Mouse (Mus musculus) hindbrain, embryonic 11.5 days (tissue): ENCODE data around the gene Cpa2. TPM values are rescaled to one million over a fixed set of nuclear protein-coding genes. Genes with fewer than 3 reads are reported as not detected.

Experiments used
- ATAC-seq: fragments of 200-750 bp; cut with Nextera tagmentation; 2 replicates; pipeline ENCODE4 v1.8.0; 2017; ENCODE audit warnings: mild to moderate bottlenecking, moderate TSS enrichment, moderate library complexity; ENCODE audit not compliant: low FRiP score
- DNase-seq: peaks from one replicate; pipeline ENCODE4 v3.0.0-alpha.2; 2015; ENCODE audit warnings: low spot score
- H3K27ac ChIP-seq: fragments of 300-500 bp; sonication (generic); 2 replicates; pipeline ENCODE4 v1.5.1; 2014; ENCODE audit warnings: mild to moderate bottlenecking, low read depth, low read length
- H3K27me3 ChIP-seq: fragments of 300-500 bp; sonication (generic); 2 replicates; pipeline ENCODE4 v1.6.1; 2014; ENCODE audit warnings: mild to moderate bottlenecking, low read length, moderate library complexity, mixed read lengths; ENCODE audit not compliant: control insufficient read depth, insufficient read depth
- H3K36me3 ChIP-seq: fragments of 300-500 bp; sonication (generic); 2 replicates; pipeline ENCODE4 v1.6.1; 2014; ENCODE audit warnings: mild to moderate bottlenecking, low read length, moderate library complexity, mixed read lengths; ENCODE audit not compliant: control insufficient read depth, insufficient read depth
- H3K4me1 ChIP-seq: fragments of 300-500 bp; sonication (generic); replicated peaks from 2 replicates; pipeline ENCODE4 v1.6.1; 2014; ENCODE audit warnings: low read length, mixed read lengths; ENCODE audit not compliant: control insufficient read depth, insufficient read depth
- H3K4me2 ChIP-seq: fragments of 300-500 bp; sonication (generic); replicated peaks from 2 replicates; pipeline ENCODE4 v1.6.1; 2014; ENCODE audit warnings: mild to moderate bottlenecking, low read depth, low read length
- H3K4me3 ChIP-seq: fragments of 300-500 bp; sonication (generic); 2 replicates; pipeline ENCODE4 v1.5.1; 2014; ENCODE audit warnings: low read depth, low read length
- H3K9ac ChIP-seq: fragments of 300-500 bp; sonication (generic); 2 replicates; pipeline ENCODE4 v1.6.1; 2014; ENCODE audit warnings: low read depth, low read length
- H3K9me3 ChIP-seq: fragments of 300-500 bp; sonication (generic); 2 replicates; pipeline ENCODE4 v1.6.1; 2016; ENCODE audit warnings: low read length; ENCODE audit not compliant: control insufficient read depth
- WGBS: fragments of 180-500 bp; shearing (Covaris S2); extraction: QIAGEN DNeasy Blood & Tissue Kit; methylation state at CpG from one replicate; pipeline ENCODE4 v1.1.7; 2014; 5-methylcytosine and 5-hydroxymethylcytosine counted together
- polyA plus RNA-seq: library from polyadenylated mRNA; unstranded; fragments of >200 nt; fragmentation: Nextera tagmentation; extraction: Ambion mirVana; gene quantifications from 2 replicates; pipeline ENCODE4 v1.2.1, GENCODE M21; 2014

Cpa2 gene
- polyA plus RNA-seq, 1 experiment from 2014 or later: 9.4 TPM

DNA sequence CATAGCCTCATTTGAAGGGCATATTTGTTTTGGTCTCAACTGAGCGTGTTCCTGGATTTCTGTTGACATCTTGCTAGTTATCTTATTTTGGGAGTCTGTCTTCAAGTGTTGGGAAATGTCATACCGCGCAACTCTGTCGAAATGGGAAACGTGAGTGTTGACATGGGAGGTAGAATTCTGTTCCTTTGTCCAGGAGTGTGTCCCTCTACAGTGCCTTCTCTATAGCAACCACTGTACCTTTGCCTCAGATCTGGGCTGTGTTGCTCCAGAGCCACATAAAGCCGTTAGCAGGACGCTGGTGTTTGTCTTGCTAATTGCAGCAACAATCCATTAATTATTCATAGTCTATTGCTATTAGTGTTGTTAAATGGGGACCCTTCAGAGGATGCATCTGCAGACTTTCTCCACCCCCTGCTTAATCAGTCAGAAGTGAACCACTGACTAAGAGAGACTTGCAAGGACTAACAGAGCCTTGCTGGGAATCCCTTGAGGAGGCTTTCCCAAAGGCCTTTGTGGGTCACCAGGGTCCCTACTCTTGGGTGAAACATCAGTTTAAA, 45.6 kb downstream of the Cpa2 start:
- Histone ChIP-seq H3K9ac (no peak overlapping the region), H3K4me2 (no peak overlapping the region), H3K9me3 (no peaks in the 10 kb centered on the region), H3K36me3 (no peaks in the 10 kb centered on the region), H3K27ac (no peak overlapping the region), H3K4me1 (no peaks in the 10 kb centered on the region), H3K27me3 (no peaks in the 10 kb centered on the region), H3K4me3 (no peak overlapping the region)
- ATAC-seq (no peak), DNase-seq (no peak)
- 82% methylated on average over 7 of the region's 7 CpGs for WGBS

DNA sequence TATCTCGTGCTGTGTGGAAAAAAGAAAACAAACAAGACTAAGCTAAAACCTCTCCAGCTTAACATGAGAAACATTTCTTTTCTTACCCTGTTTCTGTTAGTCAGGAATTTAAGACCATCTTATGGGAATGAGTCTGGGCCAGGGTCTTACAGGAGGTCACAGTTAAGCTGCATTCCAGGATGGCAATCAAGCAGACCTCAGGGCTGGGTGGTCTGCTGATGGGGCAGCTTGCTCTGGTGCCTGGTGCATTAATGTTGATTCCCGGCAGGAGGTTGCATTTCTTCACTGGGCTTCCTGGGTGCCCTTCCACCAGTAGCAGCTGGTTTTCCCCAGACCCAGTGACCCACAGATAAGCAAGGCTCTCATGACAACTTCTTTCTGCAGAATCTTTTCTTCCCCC, 48.4 kb downstream of the Cpa2 start:
- DNase-seq: no peak
- H3K27ac ChIP-seq: no peak overlapping the region
- WGBS: 61% methylated on average over 2 of the region's 2 CpGs

DNA sequence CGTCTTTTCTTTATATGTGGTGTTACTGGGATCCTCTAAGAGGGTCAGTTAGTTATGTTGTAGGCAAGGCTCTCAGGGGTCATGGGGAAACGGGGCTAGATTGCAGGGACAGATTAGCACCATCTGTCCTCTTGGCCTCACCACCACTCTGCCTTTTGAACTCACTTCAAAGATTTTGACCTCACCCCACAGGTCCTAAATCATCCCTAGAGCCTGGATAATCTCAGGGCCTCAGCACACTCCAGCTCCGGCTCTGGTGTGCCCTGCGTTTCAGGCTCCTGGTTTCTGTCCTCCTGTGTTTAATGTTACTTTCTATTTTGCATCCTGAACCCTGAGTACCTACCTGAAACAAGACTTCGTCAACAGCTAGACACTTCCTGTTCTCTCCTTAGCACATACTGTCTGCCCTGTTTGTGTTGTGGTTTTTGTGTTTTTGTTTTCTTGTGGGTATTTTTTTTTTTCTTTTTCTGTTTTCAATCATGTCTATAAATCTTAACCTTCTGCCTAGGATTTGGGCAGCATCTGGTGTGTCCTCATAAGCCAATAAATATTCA, 50.5 kb downstream of the Cpa2 start:
- Histone ChIP-seq H3K4me3 (no peak overlapping the region), H3K4me1 (no peaks in the 10 kb centered on the region), H3K27me3 (no peaks in the 10 kb centered on the region), H3K9ac (no peak overlapping the region), H3K9me3 (no peaks in the 10 kb centered on the region), H3K36me3 (no peaks in the 10 kb centered on the region), H3K27ac (no peak overlapping the region), H3K4me2 (no peak overlapping the region)
- no peak for ATAC-seq
- DNase-seq: no peak
- 73% methylated on average over 5 of the region's 5 CpGs for WGBS

More for the DNA sequence above, 48.4 kb downstream of the Cpa2 start:
- Histone ChIP-seq H3K9ac (no peak overlapping the region), H3K9me3 (no peaks in the 10 kb centered on the region), H3K4me3 (no peak overlapping the region), H3K36me3 (no peaks in the 10 kb centered on the region), H3K4me2 (no peak overlapping the region), H3K27me3 (no peaks in the 10 kb centered on the region), H3K4me1 (no peaks in the 10 kb centered on the region)
- ATAC-seq: no peak

DNA sequence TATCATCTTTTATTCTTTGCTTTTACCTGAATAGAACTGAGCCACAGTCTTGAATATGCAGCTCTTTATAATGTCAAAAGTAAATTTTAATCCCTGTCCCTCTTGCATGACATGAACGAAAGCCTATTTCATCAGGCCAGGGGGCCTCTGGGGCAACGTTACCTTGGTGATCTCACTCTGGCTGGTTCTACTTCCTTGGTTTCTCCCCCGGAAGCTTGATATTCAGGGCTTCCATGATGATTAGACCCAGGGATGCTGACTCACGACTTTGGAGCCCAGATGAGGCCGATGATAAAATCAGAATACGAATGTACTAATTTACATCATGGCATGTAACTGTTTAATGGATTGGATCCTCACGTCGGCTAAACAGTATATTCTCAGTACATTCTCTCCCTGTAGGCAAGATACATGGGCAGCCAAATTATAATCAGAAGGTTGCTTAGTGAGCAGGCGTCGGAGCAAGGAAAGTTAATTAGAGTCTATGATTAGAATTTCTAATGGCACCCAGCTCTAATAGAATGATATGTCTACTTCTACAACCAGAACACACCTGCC, 51.1 kb downstream of the Cpa2 start:
- no peak; the same call in 1 of the 2 replicates for ATAC-seq
- WGBS: 67% methylated on average over 10 of the region's 10 CpGs

DNA sequence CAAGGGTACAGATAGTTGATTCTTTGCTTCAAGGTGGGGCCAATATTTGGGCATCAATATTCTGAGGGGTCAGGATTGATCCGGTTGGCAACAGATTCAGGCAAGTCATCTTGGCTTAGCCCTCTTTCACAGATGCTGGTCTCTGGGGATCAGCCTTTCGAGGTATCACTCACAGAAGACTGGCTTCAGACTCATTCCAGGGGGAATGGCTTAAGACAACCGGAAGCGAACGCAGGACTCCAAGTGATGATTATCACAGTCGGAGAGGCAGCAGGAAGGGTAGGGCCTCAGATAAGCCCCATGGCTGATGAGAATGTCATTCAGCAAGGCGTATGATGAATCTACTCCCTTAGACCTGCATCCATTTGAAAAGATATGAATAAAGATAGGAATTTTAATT, 53.0 kb downstream of the Cpa2 start:
- no peaks in the 10 kb centered on the region for H3K36me3 ChIP-seq
- H3K9ac ChIP-seq: no peak overlapping the region
- H3K4me1 ChIP-seq: no peaks in the 10 kb centered on the region
- H3K4me3 ChIP-seq: no peak overlapping the region
- no peak for DNase-seq
- H3K27ac ChIP-seq: no peak overlapping the region
- WGBS: 77% methylated on average over 7 of the region's 7 CpGs
- H3K4me2 ChIP-seq: no peak overlapping the region
- H3K9me3 ChIP-seq: no peaks in the 10 kb centered on the region
- H3K27me3 ChIP-seq: no peaks in the 10 kb centered on the region
- no peak for ATAC-seq

More for the DNA sequence above, 51.1 kb downstream of the Cpa2 start:
- no peak overlapping the region for H3K4me3 ChIP-seq
- no peak overlapping the region for H3K4me2 ChIP-seq
- H3K4me1 ChIP-seq: no peaks in the 10 kb centered on the region
- H3K27ac ChIP-seq: 0 out of 2 replicates have a peak overlapping the region, but pooled peaks have one; percentile 7
- no peaks in the 10 kb centered on the region for H3K27me3 ChIP-seq
- no peak for DNase-seq
- no peaks in the 10 kb centered on the region for H3K9me3 ChIP-seq
- no peak overlapping the region for H3K9ac ChIP-seq
- no peaks in the 10 kb centered on the region for H3K36me3 ChIP-seq

DNA sequence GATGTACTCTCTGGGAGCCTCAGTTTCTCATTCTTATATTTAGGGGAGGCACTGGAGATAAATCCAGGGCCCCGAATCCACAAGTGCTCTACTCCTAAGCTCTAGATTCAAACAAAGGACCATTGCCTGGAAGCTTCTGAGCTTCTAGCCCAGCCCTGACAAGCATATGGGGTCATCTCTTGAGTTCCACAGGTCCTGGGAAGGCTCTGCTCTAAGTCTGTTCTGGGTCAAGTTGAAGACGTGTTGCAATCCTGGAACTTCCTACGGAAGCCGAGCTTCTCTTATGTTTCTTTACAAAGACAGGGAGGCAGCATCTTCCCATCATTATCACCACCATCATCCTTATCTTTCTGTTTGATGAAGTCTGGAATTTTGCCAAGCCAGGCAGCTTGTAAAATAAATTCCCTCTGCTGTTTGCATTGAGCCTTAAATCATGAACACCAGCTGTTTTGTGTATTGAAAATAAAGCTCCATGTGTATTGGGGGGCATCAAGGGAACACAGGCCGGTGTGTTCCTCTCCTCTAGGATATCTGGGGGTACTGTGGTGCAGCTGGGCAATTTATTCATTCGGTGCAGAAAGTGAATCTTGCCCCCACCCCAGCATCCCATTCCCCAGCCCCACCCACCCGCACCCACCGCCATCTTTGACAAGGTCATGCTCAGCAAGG, 55.0 kb downstream of the Cpa2 start:
- no peaks in the 10 kb centered on the region for H3K9me3 ChIP-seq
- DNase-seq (no peak), ATAC-seq (no peak)
- no peaks in the 10 kb centered on the region for H3K27me3 ChIP-seq
- no peak overlapping the region for H3K27ac ChIP-seq
- H3K4me2 ChIP-seq: no peak overlapping the region
- no peaks in the 10 kb centered on the region for H3K36me3 ChIP-seq
- no peak overlapping the region for H3K9ac ChIP-seq
- no peaks in the 10 kb centered on the region for H3K4me1 ChIP-seq
- H3K4me3 ChIP-seq: no peak overlapping the region
- 94% methylated on average over 8 of the region's 8 CpGs for WGBS

DNA sequence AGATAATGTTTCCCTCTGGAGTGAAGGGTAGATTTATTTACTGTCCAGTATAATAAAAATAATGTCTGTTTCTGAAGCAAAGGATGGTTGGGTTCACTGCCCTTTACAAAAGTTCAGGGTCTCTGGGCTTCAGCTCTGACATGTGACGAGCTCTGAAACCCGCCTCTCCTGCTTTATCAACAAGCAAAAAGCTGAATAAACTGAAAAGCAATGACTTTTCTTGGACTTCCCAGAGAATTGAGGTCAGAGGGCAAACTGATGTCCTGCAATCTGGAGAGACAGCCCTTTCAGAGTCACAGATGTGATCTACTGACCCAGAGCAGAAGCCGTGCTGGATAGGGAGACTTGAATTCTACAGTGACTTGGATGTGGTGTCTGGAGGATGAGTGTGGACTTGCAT, 58.7 kb downstream of the Cpa2 start:
- H3K4me3 ChIP-seq: no peak overlapping the region
- ATAC-seq: no peak
- H3K4me1 ChIP-seq: no peaks in the 10 kb centered on the region
- H3K27me3 ChIP-seq: no peaks in the 10 kb centered on the region
- H3K9ac ChIP-seq: no peak overlapping the region
- H3K9me3 ChIP-seq: no peaks in the 10 kb centered on the region
- no peak overlapping the region for H3K4me2 ChIP-seq
- 37% methylated on average over 3 of the region's 3 CpGs for WGBS
- no peaks in the 10 kb centered on the region for H3K36me3 ChIP-seq
- DNase-seq: no peak
- H3K27ac ChIP-seq: no peak overlapping the region

DNA sequence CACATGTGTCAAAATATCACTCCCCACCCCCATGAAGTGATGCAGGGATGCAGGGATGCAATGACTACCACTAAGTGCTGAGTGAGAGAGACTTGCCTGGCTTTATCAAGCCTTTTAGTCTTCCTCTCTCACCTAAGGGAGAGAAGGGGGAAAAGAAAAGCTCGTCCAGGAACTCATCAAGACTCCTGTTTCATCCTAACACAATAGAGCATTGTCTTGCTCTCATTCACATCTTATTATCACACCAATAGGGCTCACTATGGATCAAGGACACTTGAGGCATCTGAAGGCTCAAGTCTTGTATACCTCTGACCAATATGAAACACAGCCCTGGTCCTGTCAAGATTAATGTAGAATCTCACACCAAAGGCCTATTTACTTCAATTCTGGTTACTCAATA, 59.6 kb downstream of the Cpa2 start:
- Histone ChIP-seq H3K4me3 (no peak overlapping the region), H3K36me3 (no peaks in the 10 kb centered on the region), H3K9ac (no peak overlapping the region), H3K4me2 (no peak overlapping the region), H3K9me3 (no peaks in the 10 kb centered on the region), H3K4me1 (no peaks in the 10 kb centered on the region), H3K27me3 (no peaks in the 10 kb centered on the region), H3K27ac (no peak overlapping the region)
- no peak for ATAC-seq
- 53% methylated on average over 1 of the region's 1 CpGs for WGBS
- DNase-seq: no peak
